Mouse (Mus musculus) cerebellum, adult 11-12 months (tissue): ENCODE results near the gene Rps19bp1.

ENCODE experiments used
- DNase-seq: peaks from one replicate; pipeline ENCODE4 v3.0.0; 2022

Rps19bp1 gene

DNA sequence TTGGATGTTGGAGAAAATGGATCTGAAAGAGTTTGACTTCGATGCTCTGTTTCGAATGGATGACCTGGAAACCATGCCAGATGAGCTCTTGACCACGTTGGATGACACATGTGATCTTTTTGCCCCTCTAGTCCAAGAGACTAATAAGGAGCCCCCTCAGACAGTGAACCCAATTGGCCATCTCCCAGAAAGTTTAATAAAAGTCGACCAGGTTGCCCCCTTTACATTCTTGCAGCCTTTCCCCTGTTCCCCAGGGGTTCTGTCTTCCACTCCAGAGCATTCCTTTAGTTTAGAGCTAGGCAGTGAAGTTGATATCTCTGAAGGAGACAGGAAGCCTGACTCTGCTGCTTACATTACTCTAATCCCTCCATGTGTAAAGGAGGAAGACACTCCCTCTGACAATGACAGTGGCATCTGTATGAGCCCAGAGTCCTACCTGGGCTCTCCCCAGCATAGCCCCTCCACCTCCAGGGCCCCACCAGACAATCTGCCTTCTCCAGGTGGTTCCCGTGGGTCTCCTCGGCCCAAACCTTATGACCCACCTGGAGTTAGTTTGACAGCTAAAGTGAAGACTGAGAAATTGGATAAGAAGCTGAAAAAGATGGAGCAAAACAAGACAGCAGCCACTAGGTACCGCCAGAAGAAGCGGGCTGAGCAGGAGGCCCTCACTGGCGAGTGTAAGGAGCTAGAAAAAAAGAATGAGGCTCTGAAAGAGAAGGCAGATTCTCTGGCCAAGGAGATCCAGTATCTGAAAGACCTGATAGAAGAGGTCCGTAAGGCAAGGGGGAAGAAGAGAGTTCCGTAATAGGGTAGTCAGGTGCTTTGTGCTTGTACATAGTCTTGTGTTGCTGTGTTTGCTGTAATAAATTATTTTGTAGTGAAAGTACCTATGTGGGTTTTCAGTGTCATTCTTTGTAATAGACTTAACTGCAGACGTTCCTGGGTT is 7.2 kb downstream of the Rps19bp1 start:
- DNase-seq = no peak

DNA sequence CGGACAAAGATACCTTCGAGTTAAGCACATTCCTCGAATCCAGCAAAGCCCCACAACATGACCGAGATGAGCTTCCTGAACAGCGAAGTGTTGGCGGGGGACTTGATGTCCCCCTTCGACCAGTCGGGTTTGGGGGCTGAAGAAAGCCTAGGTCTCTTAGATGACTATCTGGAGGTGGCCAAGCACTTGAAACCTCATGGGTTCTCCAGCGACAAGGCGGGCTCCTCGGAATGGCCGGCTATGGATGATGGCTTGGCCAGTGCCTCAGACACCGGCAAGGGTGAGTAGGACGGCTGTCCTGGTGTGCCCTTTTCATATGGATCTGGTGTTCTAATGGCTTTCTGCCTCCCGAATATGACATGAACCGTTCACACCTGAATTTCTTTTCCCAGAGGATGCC is 7.9 kb downstream of the Rps19bp1 start:
- no peak for DNase-seq

DNA sequence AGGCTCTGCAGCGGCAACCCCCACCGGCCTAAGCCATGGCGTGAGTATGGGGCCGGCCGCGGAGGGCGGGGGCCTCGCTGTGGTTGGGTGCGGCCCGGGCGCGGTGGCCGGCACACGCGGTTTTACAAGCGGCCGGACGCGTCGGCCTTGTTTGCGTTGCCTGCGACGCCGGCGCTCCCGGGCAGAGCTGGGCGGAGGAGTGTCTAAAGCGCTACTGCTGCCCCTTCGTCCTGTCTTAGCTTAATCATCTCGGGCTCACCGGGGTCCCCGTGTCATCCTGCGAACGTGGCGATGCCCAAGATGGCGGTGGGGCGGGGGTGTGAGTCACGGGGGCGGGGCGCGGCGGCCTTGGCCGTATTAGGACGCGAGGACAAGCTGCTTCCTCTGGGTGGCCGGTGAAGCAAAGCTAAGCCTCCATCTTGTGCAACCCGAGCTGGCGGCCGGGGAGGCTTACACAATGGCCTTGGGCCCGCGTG is 8.4 kb downstream of the Rps19bp1 start:
- DNase-seq = peak; percentile 79

DNA sequence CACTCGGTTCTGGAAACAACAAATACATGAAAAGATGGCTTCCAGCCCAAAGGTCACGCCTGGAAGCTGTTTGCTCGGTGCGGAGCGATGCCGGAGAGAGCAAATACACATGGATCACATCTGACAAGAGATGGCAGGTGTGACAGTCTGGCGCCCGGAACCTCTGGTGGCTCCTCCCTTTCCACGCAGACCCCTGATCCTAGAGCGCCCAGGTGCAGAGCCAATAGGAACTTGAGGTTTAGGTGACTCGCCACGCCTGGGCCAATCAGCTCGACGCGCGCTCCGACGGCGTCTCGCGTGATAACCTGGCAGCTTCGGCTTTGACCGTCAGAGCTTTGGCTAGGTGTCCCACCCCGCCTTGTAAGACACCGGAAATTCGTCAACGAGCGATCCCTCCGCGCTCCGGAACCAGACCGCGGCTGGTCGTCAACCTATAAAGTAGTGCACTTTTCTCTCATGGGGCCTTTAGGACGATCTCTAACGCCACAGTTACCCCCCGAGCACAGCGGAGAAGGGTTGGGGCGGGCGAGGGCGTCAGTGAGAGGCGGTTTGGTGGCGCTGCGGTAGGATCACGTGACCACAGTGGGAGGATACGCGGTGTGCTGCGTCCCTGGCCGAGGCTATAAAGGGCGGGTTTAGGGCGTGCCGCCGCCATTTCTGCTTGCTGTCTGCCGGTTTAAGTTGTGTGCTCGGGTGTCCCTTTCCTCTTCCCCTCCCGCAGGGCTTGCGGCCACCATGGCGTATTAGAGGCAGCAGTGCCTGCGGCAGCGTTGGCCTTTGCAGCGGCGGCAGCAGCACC is 9.1 kb downstream of the Rps19bp1 start, which contains the start of gene Atf4:
Atf4 (plus strand) TSS at position 338 of the 799 bp plus-strand sequence.
- DNase-seq = peak; percentile 100

DNA sequence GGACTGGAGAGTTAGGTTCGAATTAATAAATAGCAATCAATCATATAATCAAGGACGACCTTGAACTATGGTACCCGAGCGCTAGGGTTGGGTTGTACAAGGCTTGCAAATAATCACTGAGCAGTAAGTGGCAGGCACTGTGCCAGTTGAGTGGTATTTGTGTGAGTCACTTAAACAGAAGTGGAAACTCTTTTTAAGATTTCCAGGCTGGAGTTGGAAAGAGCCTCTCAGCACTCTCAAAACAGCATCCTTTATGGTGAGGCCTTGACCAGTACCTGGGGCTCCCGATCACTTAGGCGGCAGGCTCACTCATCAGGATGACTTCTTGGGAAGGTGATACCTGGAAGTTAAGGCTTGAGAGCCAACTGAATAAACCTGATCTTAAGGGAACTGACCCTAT is 9.9 kb downstream of the Rps19bp1 start:
- peak; percentile 53 for DNase-seq

DNA sequence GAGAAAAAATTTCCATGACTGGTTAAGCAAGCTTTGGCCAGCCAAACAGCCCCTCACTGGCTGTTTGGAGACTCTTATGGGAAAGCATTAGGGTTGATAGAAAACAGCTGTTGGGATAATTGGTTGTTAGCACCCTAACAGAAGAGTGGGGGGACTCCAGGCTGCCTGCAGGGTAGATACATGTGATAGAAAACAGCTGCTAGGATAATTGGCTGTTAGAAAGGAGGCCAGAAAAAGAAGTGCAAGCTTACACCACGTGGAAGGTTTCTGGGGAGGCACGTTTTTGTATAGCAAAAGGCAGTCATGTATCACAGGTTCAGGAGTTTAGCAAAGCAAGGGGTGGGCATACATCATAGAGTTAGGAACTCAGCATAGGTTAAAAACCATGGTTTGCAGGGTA is 10.6 kb downstream of the Rps19bp1 start:
- DNase-seq = no peak

DNA sequence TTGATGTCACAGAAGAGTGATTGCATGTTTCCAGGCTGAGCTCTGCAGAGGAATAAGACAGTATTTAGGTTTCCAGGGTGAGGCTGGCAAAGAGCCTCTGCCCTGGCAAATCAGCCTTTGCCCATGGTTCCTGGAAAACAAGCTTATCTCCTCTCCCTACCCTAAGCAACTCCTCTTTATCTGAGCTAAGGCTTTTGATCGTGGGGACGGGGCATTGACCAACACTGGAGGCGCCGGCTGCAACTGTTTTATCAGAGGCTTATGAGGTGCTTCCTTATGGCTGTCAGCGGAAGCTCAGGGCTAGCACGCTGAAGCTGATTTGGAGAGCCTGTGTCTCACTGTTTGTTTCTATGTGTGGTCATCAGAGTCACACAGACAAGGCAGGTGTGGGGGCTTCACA is 13.5 kb downstream of the Rps19bp1 start:
- no peak for DNase-seq

DNA sequence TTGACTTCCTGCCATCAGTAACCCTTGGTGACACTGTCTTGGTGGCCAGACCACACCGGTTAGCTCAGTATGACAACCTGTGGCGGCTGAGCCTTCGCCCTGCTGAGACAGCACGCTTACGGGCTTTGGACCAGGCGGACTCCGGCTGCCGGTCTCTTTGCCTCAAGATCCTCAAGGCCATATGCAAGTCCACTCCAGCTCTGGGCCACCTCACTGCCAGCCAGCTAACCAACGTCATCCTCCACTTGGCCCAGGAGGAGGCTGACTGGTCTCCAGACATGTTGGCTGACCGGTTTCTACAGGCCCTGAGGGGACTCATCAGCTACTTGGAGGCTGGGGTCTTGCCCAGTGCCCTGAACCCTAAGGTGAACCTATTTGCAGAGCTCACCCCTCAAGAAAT is 14.4 kb downstream of the Rps19bp1 start:
- no peak for DNase-seq

DNA sequence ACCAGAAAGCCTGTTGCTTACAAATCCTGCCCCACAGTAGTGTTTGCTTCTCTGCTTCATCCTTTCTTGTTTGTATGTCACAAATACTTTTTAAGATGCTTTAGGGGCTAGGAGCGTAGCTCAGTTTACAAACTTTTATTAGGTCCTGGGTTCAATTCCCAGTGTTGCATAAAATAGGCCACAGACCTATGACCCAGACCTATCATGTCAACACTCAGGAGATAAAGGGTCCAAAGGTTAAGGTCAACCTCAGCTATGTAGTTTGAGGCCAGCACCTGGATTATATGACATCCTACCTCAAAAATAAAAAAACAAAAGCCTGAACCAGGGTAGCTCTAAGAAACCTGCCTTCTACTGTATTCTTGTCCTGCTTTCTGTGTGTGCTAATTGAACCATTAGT is 15.5 kb downstream of the Rps19bp1 start:
- no peak for DNase-seq

DNA sequence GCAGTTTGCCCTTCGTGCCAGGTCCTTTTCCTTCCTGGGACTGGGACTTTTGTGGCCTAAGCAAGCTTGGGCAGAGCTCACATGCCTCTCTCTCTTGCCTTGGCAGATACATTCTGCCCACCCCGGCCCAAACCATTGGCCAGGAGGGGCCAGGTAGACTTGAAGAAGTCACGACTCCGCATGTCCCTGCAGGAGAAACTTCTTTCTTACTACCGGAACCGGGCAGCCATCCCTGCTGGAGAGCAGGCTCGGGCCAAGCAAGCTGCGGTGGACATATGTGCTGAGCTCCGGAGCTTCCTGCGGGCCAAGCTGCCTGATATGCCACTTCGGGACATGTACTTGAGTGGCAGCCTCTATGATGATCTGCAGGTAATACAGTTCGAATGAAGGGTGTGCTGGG is 16.0 kb downstream of the Rps19bp1 start:
- DNase-seq = peak; percentile 71

DNA sequence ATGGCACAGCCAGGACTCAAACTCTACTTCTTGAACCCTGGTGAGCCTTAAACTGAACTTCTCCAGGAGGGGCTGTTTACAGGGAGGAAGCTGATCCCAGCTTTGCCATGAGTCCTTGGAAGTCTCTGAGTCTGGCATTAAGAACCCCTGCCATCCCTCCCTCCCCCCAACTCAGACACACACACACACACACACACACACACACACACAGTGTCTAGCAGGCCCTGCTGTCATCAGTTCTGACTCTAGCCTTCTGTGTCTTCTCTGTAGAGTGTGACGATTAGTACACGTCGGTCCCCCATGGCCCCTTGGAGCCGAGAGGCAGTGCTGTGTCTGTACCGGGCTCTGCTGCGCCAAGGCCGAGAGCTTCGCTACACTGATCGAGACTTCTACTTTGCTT is 28.6 kb downstream of the Rps19bp1 start, which contains the start of gene AC140267.1:
AC140267.1 (plus strand) TSS at position 301 of the 400 bp plus-strand sequence.
- DNase-seq = no peak

DNA sequence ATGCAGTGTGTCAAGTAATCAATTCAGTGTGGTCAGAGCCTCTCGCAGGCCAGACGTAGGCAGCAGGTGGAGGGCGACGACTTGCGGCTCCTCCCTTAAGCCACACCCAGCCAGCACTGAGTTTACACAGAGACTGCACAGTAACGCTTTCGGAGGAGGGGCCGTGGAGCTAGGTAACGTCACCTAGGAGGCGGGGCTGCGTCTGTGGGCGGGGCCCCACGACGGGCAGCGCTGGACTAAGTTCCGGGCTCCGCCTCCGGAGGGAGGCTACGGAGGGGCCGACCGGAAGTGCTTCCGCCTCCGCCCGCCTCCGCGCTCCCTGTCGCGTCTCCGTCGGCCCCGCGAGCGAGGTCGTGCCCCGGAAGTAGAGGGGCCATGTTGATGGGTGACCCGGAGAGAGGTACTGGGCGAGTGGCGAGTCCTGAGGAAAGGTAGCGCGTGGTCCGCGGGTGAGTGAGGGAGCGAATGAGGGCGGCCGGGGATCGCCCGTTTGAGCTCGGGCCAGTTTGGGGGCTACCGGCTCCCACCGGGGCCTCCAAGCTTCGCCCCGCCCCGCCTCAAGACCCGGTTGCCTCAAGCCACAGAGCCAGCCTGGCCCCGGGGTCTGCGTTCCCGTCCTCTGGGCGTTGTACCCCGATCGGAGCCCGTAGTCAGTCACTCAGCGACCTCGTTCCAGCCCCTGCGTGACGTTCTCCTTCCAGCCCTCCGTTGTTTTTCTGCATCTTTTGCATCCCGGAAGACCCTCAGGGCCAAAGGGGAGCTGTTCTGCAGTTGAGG is 30.2 kb downstream of the Rps19bp1 start, which contains the start of gene Mief1:
Mief1 (plus strand) TSS at position 286 of the 777 bp plus-strand sequence.
- peak; percentile 98 for DNase-seq

DNA sequence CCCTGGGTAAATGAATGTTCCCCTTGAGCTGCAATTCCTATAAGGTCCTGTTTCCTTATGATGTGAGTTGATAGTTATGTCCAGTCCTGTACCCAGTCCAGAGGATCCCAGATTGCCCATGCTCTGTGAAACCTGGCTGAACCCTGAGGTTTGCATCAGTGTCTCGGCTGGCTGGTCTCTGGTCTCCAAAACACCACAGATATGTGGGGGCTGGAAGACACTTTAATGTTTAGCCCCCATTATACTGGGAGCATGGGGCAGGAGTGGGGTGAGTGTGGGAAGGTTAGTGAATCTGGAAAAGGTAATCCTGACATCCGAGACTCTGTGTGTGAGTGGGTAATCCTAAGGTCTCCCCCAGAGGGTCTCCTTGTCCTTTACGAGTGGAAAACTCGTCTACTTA is 31.1 kb downstream of the Rps19bp1 start:
- no peak for DNase-seq

DNA sequence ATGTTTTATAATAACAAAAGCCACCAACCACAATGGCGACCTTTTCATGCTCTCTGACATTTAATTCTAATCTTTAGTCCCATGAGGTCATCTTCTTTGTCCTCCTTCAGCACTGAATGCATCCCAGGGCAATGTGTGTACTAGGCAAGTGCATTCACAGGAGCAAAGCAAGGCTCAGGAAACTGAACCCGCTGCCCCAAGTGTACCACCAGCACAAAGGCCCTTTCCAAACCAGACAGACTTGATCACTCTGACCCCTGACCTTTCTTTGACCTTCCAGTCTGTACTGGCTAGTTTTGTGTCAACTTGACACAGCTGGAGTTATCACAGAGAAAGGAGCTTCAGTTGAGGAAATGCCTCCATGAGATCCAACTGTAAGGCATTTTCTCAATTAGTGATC is 31.8 kb downstream of the Rps19bp1 start:
- no peak for DNase-seq

DNA sequence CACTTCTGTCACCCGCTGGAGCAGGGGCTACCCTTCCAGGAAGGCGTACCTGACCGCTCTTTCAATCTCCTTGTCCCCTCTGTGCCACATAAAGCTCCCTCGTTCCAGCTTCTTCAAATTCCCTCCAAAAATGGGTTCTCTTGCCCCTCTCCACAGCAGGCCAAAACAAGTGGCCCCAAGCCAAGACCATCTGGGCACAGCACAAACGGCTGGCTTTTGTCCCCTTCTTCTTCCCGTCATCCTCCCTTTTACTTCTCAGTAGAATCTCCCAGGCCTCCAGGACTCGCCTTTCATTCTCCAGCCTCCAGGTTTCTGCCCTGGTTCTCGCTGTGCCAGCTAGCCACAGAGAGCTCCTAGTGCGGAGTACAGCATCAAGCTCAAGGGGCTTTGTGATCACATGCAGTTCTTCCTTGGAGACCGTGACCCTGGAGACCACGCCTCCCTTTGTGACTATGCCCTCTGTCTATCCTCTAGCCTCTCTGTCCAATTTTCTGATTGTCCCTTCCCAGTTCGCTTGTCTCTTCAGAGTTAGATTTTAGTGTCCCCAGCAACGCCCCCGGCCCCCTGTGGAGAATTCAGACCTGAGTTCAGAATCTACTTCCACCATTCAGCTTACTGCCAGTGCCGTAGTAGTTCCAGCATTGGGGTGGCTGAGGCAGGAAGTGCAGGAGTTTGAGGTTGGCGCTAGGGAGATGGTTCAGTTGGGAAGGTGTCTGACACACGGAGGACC is 35.9 kb downstream of the Rps19bp1 start:
- DNase-seq = no peak

DNA sequence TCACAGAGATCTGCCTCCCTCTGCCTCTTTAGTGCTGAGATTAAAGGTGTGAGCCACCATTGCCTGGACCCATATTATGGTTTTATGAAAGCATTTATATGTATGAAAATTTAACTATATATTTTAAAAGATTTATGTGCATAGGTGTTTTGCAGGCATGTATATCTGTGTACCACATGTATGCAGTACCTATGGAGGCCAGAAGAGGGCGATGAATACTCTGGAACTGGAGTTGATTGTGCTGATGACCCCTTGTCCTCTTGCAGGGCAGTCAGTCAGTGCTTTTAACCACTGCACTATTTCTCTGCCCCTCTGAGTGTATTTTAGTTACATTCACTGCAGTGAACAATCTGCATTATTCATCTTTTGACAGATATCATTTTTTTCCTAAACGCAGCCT is 38.3 kb downstream of the Rps19bp1 start:
- DNase-seq = no peak

DNA sequence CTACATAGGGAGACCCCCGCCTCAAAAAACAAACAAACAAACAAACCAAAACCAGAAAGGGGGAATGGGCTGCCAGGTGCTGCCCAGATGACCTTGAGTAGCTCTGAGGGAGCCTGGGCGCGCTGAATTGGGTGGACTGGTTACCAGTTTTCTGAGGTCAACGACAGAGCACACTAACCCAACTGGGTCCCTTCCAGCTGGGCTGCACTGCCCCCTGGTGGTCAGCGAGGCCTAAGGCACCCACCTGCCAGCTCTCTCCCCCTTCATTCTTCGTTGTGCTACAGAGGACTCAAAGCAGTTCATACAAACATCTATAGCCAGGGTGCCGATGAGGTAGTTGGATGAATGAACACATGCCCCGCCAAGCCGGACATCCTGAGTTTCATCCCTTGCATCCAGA is 38.9 kb downstream of the Rps19bp1 start:
- DNase-seq = peak; percentile 74

DNA sequence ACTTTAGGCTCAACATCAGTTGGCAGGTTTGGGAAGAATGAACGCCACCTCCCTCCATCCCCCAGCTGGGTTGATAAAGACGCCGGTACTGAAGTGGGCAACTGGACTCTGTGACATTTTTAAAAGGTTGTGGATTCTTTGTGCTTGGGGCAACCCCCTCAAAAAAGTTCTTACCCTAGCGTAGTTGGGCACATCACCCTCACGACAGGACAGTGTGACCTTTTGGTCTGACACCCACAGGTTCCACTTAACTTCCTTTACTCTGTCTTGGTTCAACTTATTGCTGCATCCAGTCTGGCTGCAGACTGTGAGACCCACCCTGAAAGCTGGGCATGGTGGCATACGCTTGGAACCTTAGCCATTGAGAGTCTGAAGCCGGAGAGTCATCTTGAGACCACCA is 40.4 kb downstream of the Rps19bp1 start:
- no peak for DNase-seq

DNA sequence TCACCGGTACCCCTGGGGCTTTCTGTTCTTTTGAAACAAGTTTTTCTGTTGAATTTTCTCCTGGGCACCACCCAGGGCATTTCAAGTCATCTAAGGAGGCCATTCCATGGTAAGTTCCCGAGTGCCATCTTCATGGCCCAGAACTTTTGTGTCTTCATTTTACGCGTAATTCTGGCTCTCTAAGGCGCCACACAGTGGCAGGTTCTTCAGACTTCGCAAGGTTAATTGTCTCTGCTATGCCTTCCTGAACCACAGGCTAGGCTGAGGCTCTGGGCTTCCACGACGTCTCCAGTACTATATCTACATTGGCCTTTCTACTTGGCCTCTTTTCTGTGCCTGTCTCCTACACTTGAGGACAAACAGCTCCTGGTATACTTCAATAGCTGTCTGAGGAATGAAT is 43.1 kb downstream of the Rps19bp1 start:
- DNase-seq = no peak

DNA sequence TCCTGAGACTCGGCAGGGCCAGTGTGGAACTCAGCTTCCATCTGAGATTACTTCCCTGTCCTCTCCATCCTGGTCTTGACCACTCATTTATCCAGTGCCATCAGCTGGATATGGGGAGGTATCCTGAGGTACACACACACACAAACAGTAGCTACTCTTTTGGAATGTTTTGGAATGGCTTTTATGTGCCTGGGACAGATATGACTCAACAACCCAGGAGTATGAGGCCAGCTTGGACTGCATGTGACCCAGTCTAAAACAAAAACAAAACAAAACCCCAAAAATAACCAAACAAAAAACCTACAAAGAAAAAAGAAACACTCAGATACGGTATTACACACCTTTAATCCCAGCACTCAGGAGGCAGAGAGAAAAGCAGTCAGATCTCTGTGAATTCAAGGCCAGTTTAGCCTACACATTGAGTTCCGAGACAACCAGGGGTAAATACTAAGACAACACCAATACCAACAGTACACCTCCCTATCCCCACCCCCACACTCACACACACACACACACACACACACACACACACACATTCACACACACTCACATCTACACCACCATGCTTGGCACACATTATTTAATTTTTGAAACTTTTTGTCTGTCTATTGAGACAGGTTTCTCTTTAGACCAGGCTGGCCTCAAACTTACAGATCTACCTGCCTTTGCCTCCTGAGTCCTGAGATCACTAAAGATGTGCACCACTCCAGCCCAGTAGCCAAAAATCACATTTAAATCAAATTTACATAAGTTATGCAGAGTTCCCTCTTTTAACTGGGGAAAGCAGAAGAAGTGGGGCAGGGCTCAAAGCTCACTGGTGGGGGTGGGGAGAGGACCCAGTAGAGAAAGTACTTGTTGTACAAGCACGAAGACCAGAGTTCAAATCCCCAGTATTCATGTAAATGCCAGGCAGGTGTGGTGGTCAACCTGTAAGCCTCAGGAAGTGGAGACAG is 44.1 kb downstream of the Rps19bp1 start:
- DNase-seq = no peak

DNA sequence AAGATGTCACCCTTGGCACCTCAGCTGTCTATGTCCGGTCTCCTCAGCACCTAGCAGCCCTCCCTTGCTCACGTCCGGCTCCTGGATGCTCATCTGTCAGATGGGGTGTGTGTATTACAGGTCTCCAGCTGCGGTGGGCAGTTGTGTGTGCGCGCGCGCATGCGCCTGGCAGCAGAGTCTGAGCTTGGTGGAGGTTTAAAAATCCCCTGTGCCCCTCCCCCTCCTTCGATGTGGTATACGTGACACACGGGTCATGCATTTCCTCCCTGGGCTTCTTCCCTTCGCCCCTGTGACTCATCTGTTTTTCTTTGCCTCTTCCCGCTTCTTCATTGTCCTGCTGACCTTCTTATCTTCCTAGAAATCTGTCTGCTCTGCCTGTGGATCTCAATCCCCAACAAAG is 44.9 kb downstream of the Rps19bp1 start:
- no peak for DNase-seq
